Mouse (Mus musculus): ENCODE measurements at regions not wholly inside any gene's neighbourhood (a gene's known extent, or its start where the extent isn't known, plus 50 kb on each side); places are given as distances from the start of the nearest gene placed in this dataset.

GRCm38 (mm10) chr6:31129170-31129569 is 170.3 kb upstream of the Klf14 start:
- Histone ChIP-seq H3K4me1 (ENCODE audit: control insufficient read depth, insufficient read depth, low read length) (no peaks in the 10 kb centered on the region), H3K4me2 (ENCODE audit: low read depth, severe bottlenecking) (no peak overlapping the region), H3K36me3 (ENCODE audit: control insufficient read depth, insufficient read depth, low read length) (no peaks in the 10 kb centered on the region), H3K9me3 (ENCODE audit: control insufficient read depth, low read length) (no peaks in the 10 kb centered on the region; the same call in 1 of the 2 replicates), H3K27ac (replicated peaks; ENCODE audit: low read depth, low read length) (no peak overlapping the region), H3K27me3 (ENCODE audit: control insufficient read depth, insufficient read depth, low read length) (no peaks in the 10 kb centered on the region), H3K4me3 (ENCODE audit: low read depth, low read length) (no peak overlapping the region), H3K9ac (ENCODE audit: low read length) (no peak overlapping the region)
- WGBS, result 85% methylated on average over 7 of the region's 7 CpGs
- no peak for ATAC-seq (ENCODE audit: insufficient number of reproducible peaks, low FRiP score, low TSS enrichment, low read depth)
- DNase-seq (ENCODE audit: low spot score), result no peak

GRCm38 (mm10) chr6:31129987-31130386 is 171.1 kb upstream of the Klf14 start:
- no peak overlapping the region for H3K9ac ChIP-seq (ENCODE audit: low read length)
- H3K27ac ChIP-seq (replicated peaks; ENCODE audit: low read depth, low read length), result no peak overlapping the region
- no peaks in the 10 kb centered on the region; the same call in 1 of the 2 replicates for H3K9me3 ChIP-seq (ENCODE audit: control insufficient read depth, low read length)
- H3K36me3 ChIP-seq (ENCODE audit: control insufficient read depth, insufficient read depth, low read length), result no peaks in the 10 kb centered on the region
- no peak for DNase-seq (ENCODE audit: low spot score)
- 86% methylated on average over 7 of the region's 7 CpGs for WGBS
- no peak overlapping the region for H3K4me3 ChIP-seq (ENCODE audit: low read depth, low read length)
- no peak for ATAC-seq (ENCODE audit: insufficient number of reproducible peaks, low FRiP score, low TSS enrichment, low read depth)
- no peak overlapping the region for H3K4me2 ChIP-seq (ENCODE audit: low read depth, severe bottlenecking)
- H3K4me1 ChIP-seq (ENCODE audit: control insufficient read depth, insufficient read depth, low read length), result no peaks in the 10 kb centered on the region
- H3K27me3 ChIP-seq (ENCODE audit: control insufficient read depth, insufficient read depth, low read length), result no peaks in the 10 kb centered on the region

GRCm38 (mm10) chr6:31130522-31130921 is 171.6 kb upstream of the Klf14 start:
- H3K4me1 ChIP-seq (ENCODE audit: control insufficient read depth, insufficient read depth, low read length), result no peaks in the 10 kb centered on the region
- WGBS, result 86% methylated on average over 1 of the region's 1 CpGs
- no peaks in the 10 kb centered on the region; the same call in 1 of the 2 replicates for H3K9me3 ChIP-seq (ENCODE audit: control insufficient read depth, low read length)
- H3K4me2 ChIP-seq (ENCODE audit: low read depth, severe bottlenecking), result no peak overlapping the region
- H3K9ac ChIP-seq (ENCODE audit: low read length), result no peak overlapping the region
- no peak for ATAC-seq (ENCODE audit: insufficient number of reproducible peaks, low FRiP score, low TSS enrichment, low read depth)
- H3K36me3 ChIP-seq (ENCODE audit: control insufficient read depth, insufficient read depth, low read length), result no peaks in the 10 kb centered on the region
- H3K27me3 ChIP-seq (ENCODE audit: control insufficient read depth, insufficient read depth, low read length), result no peaks in the 10 kb centered on the region
- H3K27ac ChIP-seq (replicated peaks; ENCODE audit: low read depth, low read length), result no peak overlapping the region
- H3K4me3 ChIP-seq (ENCODE audit: low read depth, low read length), result no peak overlapping the region
- no peak for DNase-seq (ENCODE audit: low spot score)

GRCm38 (mm10) chr6:31131716-31132115 is 172.8 kb upstream of the Klf14 start:
- no peak overlapping the region for H3K4me3 ChIP-seq (ENCODE audit: low read depth, low read length)
- H3K27me3 ChIP-seq (ENCODE audit: control insufficient read depth, insufficient read depth, low read length), result no peaks in the 10 kb centered on the region
- ATAC-seq (ENCODE audit: insufficient number of reproducible peaks, low FRiP score, low TSS enrichment, low read depth) (no peak), DNase-seq (ENCODE audit: low spot score) (no peak)
- no peaks in the 10 kb centered on the region; the same call in 1 of the 2 replicates for H3K9me3 ChIP-seq (ENCODE audit: control insufficient read depth, low read length)
- no peak overlapping the region for H3K4me2 ChIP-seq (ENCODE audit: low read depth, severe bottlenecking)
- H3K36me3 ChIP-seq (ENCODE audit: control insufficient read depth, insufficient read depth, low read length), result no peaks in the 10 kb centered on the region
- H3K4me1 ChIP-seq (ENCODE audit: control insufficient read depth, insufficient read depth, low read length), result no peaks in the 10 kb centered on the region
- H3K27ac ChIP-seq (replicated peaks; ENCODE audit: low read depth, low read length), result no peak overlapping the region
- no peak overlapping the region for H3K9ac ChIP-seq (ENCODE audit: low read length)
- WGBS, result 87% methylated on average over 9 of the region's 9 CpGs

- no peak for DNase-seq (ENCODE audit: low spot score)
- Histone ChIP-seq H3K27me3 (ENCODE audit: control insufficient read depth, insufficient read depth, low read length) (no peaks in the 10 kb centered on the region), H3K9ac (ENCODE audit: low read length) (no peak overlapping the region), H3K27ac (replicated peaks; ENCODE audit: low read depth, low read length) (no peak overlapping the region), H3K4me1 (ENCODE audit: control insufficient read depth, insufficient read depth, low read length) (no peaks in the 10 kb centered on the region), H3K36me3 (ENCODE audit: control insufficient read depth, insufficient read depth, low read length) (no peaks in the 10 kb centered on the region), H3K4me2 (ENCODE audit: low read depth, severe bottlenecking) (no peak overlapping the region), H3K9me3 (ENCODE audit: control insufficient read depth, low read length) (no peaks in the 10 kb centered on the region; the same call in 1 of the 2 replicates), H3K4me3 (ENCODE audit: low read depth, low read length) (no peak overlapping the region)
- ATAC-seq (ENCODE audit: insufficient number of reproducible peaks, low FRiP score, low TSS enrichment, low read depth), result no peak
- WGBS, result 84% methylated on average over 8 of the region's 8 CpGs
Measured at GRCm38 (mm10) chr6:31132396-31133190, 173.7 kb upstream of the Klf14 start.

- H3K4me1 ChIP-seq (ENCODE audit: control insufficient read depth, insufficient read depth, low read length), result no peaks in the 10 kb centered on the region
- no peak overlapping the region for H3K9ac ChIP-seq (ENCODE audit: low read length)
- H3K27me3 ChIP-seq (ENCODE audit: control insufficient read depth, insufficient read depth, low read length), result no peaks in the 10 kb centered on the region
- H3K27ac ChIP-seq (replicated peaks; ENCODE audit: low read depth, low read length), result no peak overlapping the region
- H3K9me3 ChIP-seq (ENCODE audit: control insufficient read depth, low read length), result no peaks in the 10 kb centered on the region; the same call in 1 of the 2 replicates
- no peak overlapping the region for H3K4me2 ChIP-seq (ENCODE audit: low read depth, severe bottlenecking)
- H3K4me3 ChIP-seq (ENCODE audit: low read depth, low read length), result no peak overlapping the region
- ATAC-seq (ENCODE audit: insufficient number of reproducible peaks, low FRiP score, low TSS enrichment, low read depth) (no peak), DNase-seq (ENCODE audit: low spot score) (no peak)
- 83% methylated on average over 11 of the region's 11 CpGs for WGBS
- no peaks in the 10 kb centered on the region for H3K36me3 ChIP-seq (ENCODE audit: control insufficient read depth, insufficient read depth, low read length)
Measured at GRCm38 (mm10) chr6:31133896-31134735, 175.2 kb upstream of the Klf14 start.

GRCm38 (mm10) chr6:31134736-31135077 is 175.8 kb upstream of the Klf14 start:
- DNase-seq (ENCODE audit: low spot score) (no peak), ATAC-seq (ENCODE audit: insufficient number of reproducible peaks, low FRiP score, low TSS enrichment, low read depth) (no peak)
- Histone ChIP-seq H3K4me3 (ENCODE audit: low read depth, low read length) (no peak overlapping the region), H3K36me3 (ENCODE audit: control insufficient read depth, insufficient read depth, low read length) (no peaks in the 10 kb centered on the region), H3K4me1 (ENCODE audit: control insufficient read depth, insufficient read depth, low read length) (no peaks in the 10 kb centered on the region), H3K9me3 (ENCODE audit: control insufficient read depth, low read length) (no peaks in the 10 kb centered on the region; the same call in 1 of the 2 replicates), H3K27me3 (ENCODE audit: control insufficient read depth, insufficient read depth, low read length) (no peaks in the 10 kb centered on the region), H3K9ac (ENCODE audit: low read length) (no peak overlapping the region), H3K4me2 (ENCODE audit: low read depth, severe bottlenecking) (no peak overlapping the region), H3K27ac (replicated peaks; ENCODE audit: low read depth, low read length) (no peak overlapping the region)
- WGBS, result 87% methylated on average over 8 of the region's 8 CpGs

GRCm38 (mm10) chr6:31135580-31135979 is 176.7 kb upstream of the Klf14 start:
- WGBS, result 80% methylated on average over 6 of the region's 6 CpGs

More at GRCm38 (mm10) chr6:31135580-31135979, 176.7 kb upstream of the Klf14 start:
- no peaks in the 10 kb centered on the region for H3K27me3 ChIP-seq (ENCODE audit: control insufficient read depth, insufficient read depth, low read length)
- H3K27ac ChIP-seq (replicated peaks; ENCODE audit: low read depth, low read length), result no peak overlapping the region
- 0 out of 2 replicates have a peak overlapping the region, but pooled peaks have one; percentile 7 for H3K9ac ChIP-seq (ENCODE audit: low read length)
- no peaks in the 10 kb centered on the region for H3K4me1 ChIP-seq (ENCODE audit: control insufficient read depth, insufficient read depth, low read length)
- H3K36me3 ChIP-seq (ENCODE audit: control insufficient read depth, insufficient read depth, low read length), result no peaks in the 10 kb centered on the region
- no peak for DNase-seq (ENCODE audit: low spot score)
- no peak for ATAC-seq (ENCODE audit: insufficient number of reproducible peaks, low FRiP score, low TSS enrichment, low read depth)
- no peak overlapping the region for H3K4me3 ChIP-seq (ENCODE audit: low read depth, low read length)
- no peaks in the 10 kb centered on the region; the same call in 1 of the 2 replicates for H3K9me3 ChIP-seq (ENCODE audit: control insufficient read depth, low read length)
- H3K4me2 ChIP-seq (ENCODE audit: low read depth, severe bottlenecking), result no peak overlapping the region
